Mouse (Mus musculus) heart, embryonic 11.5 days (tissue): ENCODE measurements around the gene Slbp. TPM values are rescaled to one million over a fixed set of nuclear protein-coding genes. Genes with fewer than 3 reads are reported as not detected.
A peak's percentile ranks its signal among the peaks of the same experiment; 100 is the strongest.

Experiments used
- ATAC-seq: fragments of 200-750 bp; cut with Nextera tagmentation; replicated peaks from 2 replicates; pipeline ENCODE4 v1.8.0; 2017; ENCODE audit warnings: moderate library complexity; ENCODE audit not compliant: insufficient number of reproducible peaks, low FRiP score, low TSS enrichment
- H3K27ac ChIP-seq: fragments of 300-500 bp; sonication (generic); 2 replicates; pipeline ENCODE4 v1.5.1; 2014; ENCODE audit warnings: mild to moderate bottlenecking, low read depth, low read length
- H3K27me3 ChIP-seq: fragments of 300-500 bp; sonication (generic); 2 replicates; pipeline ENCODE4 v1.6.1; 2014; ENCODE audit warnings: mild to moderate bottlenecking, low read length, mixed read lengths; ENCODE audit not compliant: control insufficient read depth, insufficient read depth
- H3K36me3 ChIP-seq: fragments of 300-500 bp; sonication (generic); 2 replicates; pipeline ENCODE4 v1.6.1; 2014; ENCODE audit warnings: mild to moderate bottlenecking, low read length, moderate library complexity, mixed read lengths; ENCODE audit not compliant: control insufficient read depth, insufficient read depth
- H3K4me1 ChIP-seq: fragments of 300-500 bp; sonication (generic); 2 replicates; pipeline ENCODE4 v1.6.1; 2014; ENCODE audit warnings: low read length; ENCODE audit not compliant: control insufficient read depth, insufficient read depth
- H3K4me2 ChIP-seq: fragments of 300-500 bp; sonication (generic); 2 replicates; pipeline ENCODE4 v1.6.1; 2014; ENCODE audit warnings: mild to moderate bottlenecking, moderate library complexity
- H3K4me3 ChIP-seq: fragments of 300-500 bp; sonication (generic); 2 replicates; pipeline ENCODE4 v1.5.1; 2014; ENCODE audit warnings: low read depth, low read length
- H3K9ac ChIP-seq: fragments of 300-500 bp; sonication (generic); 2 replicates; pipeline ENCODE4 v1.6.1; 2014; ENCODE audit warnings: mild to moderate bottlenecking, low read depth, low read length, moderate library complexity
- H3K9me3 ChIP-seq: fragments of 300-500 bp; sonication (generic); replicated peaks from 2 replicates; pipeline ENCODE4 v1.6.1; 2016; ENCODE audit warnings: low read length; ENCODE audit not compliant: control insufficient read depth
- WGBS: fragments of 180-500 bp; shearing (Covaris S2); extraction: QIAGEN DNeasy Blood & Tissue Kit; methylation state at CpG from one replicate; pipeline ENCODE4 v1.1.7; 2014; ENCODE audit not compliant: insufficient replicate concordance; 5-methylcytosine and 5-hydroxymethylcytosine counted together
- polyA plus RNA-seq: library from polyadenylated mRNA; unstranded; fragments of >200 nt; fragmentation: Nextera tagmentation; extraction: Ambion mirVana; gene quantifications from 2 replicates; pipeline ENCODE4 v1.2.1, GENCODE M21; 2014

The Slbp gene
- polyA plus RNA-seq, 1 experiment from 2014 or later: 162 TPM

DNA sequence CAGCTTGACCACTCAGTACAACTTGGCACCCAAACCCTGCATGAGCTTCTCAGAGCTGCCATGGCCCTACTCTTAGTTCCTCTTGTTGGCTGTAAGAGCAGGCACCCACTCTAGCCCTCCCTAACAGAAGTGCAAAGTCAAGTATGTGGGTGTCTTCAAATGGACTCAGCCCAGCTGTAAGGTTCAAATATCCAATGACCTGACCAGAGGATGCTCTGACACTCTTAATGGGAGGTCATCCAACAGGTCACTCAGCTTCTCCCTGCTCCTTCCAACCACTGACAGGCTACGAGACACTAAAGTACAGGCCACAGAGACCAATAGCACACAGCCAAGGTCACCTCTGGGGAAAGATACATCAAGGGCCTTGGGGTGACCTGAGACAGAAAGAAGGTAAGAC lies 43.1 kb downstream of the Slbp start:
- Histone ChIP-seq H3K4me2 (no peak overlapping the region), H3K36me3 (peaks cover 28% of the 10 kb centered on the region), H3K4me3 (no peak overlapping the region), H3K9ac (no peak overlapping the region), H3K9me3 (no peaks in the 10 kb centered on the region), H3K27me3 (no peaks in the 10 kb centered on the region), H3K27ac (no peak overlapping the region), H3K4me1 (no peaks in the 10 kb centered on the region)
- ATAC-seq: no peak
- WGBS: 86% methylated on average over 1 of the region's 1 CpGs

DNA sequence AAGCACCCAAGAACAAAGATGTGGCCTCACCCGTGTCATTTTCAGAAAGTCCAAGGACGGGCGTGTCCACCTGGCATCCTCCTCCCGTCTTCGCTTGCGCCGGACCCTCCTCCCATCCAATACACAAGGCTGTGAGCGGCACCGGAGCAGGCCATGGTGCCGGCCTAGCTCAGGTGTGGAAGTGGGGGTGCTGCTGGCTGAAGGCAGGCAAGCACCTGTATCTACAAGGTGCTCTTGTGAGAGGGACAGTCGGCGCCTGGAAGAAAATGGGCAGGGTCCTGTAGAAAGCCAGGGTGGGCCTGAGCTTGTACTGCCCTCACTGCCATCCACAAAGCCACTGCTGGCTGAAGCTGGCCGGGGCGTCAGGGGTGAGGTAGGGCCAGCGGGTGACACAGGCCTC lies 44.9 kb downstream of the Slbp start:
- 93% methylated on average over 15 of the region's 15 CpGs for WGBS
- no peak for ATAC-seq

GRCm38 (mm10) chr5:33606631-33607030 lies 45.7 kb downstream of the Slbp start:
- Histone ChIP-seq H3K9ac (no peak overlapping the region), H3K4me3 (no peak overlapping the region), H3K9me3 (no peaks in the 10 kb centered on the region), H3K4me1 (no peaks in the 10 kb centered on the region), H3K27ac (0 out of 2 replicates have a peak overlapping the region, but pooled peaks have one; percentile 22), H3K27me3 (no peaks in the 10 kb centered on the region), H3K36me3 (peaks cover 25% of the 10 kb centered on the region), H3K4me2 (no peak overlapping the region)
- no peak for ATAC-seq
- 78% methylated on average over 7 of the region's 7 CpGs for WGBS

More for the DNA sequence above, 44.9 kb downstream of the Slbp start:
- Histone ChIP-seq H3K4me3 (no peak overlapping the region), H3K27ac (no peak overlapping the region), H3K9me3 (no peaks in the 10 kb centered on the region), H3K36me3 (peaks cover 25% of the 10 kb centered on the region), H3K9ac (no peak overlapping the region), H3K4me1 (no peaks in the 10 kb centered on the region), H3K4me2 (no peak overlapping the region), H3K27me3 (no peaks in the 10 kb centered on the region)

DNA sequence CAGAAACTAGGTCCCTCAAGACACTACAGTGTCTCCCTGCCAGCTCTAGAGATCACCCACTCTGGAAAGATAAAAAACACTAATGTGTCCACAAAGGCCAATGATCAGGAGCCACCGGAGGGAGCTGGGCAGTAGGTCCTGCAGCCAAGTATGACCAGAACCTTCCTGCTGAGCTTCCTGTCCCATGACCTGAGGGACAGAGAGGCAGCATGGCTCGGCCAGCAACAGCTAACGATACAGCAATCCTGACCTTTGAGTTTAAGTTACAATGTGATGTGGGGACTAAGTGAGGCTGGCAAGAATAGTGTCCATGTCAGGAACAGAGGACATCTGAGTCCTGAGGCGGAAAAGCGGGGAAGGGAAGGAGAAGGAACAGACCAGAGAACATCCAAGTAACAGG lies 47.1 kb downstream of the Slbp start:
- H3K27me3 ChIP-seq: no peaks in the 10 kb centered on the region
- H3K4me2 ChIP-seq: no peak overlapping the region
- no peak overlapping the region for H3K4me3 ChIP-seq
- no peaks in the 10 kb centered on the region for H3K4me1 ChIP-seq
- no peak overlapping the region for H3K9ac ChIP-seq
- H3K36me3 ChIP-seq: peaks cover 25% of the 10 kb centered on the region
- no peak overlapping the region for H3K27ac ChIP-seq
- no peaks in the 10 kb centered on the region for H3K9me3 ChIP-seq
- 85% methylated on average over 5 of the region's 5 CpGs for WGBS
- ATAC-seq: no peak

DNA sequence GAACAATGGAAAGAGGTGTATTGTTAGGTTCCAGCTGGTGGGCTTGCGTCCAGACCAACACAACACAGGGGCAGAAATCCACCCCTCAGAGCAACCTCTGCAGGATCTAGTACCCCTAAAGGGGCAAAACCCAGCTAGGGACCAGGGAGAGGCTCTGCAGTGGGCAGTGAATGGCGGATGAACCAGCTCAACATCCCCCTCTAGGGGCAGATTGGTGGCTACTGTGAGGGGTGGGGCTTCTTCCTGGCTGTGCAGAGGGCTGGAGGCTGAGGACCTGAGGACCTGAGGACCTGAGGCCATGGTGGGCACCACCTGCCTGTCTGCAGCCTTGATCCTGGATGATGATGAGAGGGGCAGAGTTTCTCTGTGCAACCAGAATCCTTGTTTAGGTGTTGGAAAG lies 58.8 kb downstream of the Slbp start:
- Histone ChIP-seq H3K27ac (no peak overlapping the region), H3K36me3 (no peaks in the 10 kb centered on the region), H3K27me3 (peaks cover 2% of the 10 kb centered on the region; the same call in 1 of the 2 replicates), H3K9me3 (no peaks in the 10 kb centered on the region), H3K4me3 (no peak overlapping the region), H3K9ac (no peak overlapping the region), H3K4me1 (no peaks in the 10 kb centered on the region), H3K4me2 (no peak overlapping the region)
- WGBS: 33% methylated on average over 2 of the region's 2 CpGs
- no peak for ATAC-seq

DNA sequence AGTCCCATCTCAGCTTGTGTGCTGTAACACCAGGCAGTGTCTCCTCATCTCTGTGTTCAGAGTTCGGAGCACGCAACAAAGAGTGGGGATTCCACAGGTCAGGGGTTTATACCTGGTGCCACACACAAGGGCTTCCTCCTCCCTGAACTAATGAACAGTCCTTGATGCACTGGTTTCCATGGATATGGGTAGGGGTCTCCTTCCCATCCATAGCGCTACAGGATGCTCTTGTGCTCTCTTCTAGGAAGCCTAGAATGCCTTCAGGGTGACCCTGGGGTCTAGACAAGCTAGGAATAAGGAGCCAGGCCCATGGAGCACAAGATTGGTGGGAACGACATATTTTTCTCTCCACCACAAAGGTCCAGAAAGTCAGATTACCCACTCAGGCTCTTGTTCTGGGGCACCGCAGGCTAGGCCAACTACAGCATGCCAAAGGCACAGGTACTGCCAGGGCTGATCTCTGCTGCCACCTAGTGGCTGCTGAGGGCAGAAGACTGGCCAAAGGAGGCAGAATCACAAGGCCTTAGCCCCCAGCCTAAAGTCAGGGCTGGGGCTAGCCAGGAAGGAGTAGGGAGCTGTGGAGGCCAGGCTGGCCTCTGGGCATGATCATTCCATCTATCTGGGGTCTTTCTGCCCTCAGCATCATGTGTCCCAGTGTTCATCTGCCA lies 63.0 kb downstream of the Slbp start:
- Histone ChIP-seq H3K9ac (no peak overlapping the region), H3K4me2 (no peak overlapping the region), H3K4me3 (no peak overlapping the region), H3K9me3 (no peaks in the 10 kb centered on the region), H3K27ac (no peak overlapping the region), H3K27me3 (peaks cover 6% of the 10 kb centered on the region), H3K36me3 (no peaks in the 10 kb centered on the region), H3K4me1 (no peaks in the 10 kb centered on the region)
- 68% methylated on average over 5 of the region's 5 CpGs for WGBS
- no peak for ATAC-seq

GRCm38 (mm10) chr5:33588066-33588465 lies 64.3 kb downstream of the Slbp start:
- H3K4me2 ChIP-seq: no peak overlapping the region
- H3K4me1 ChIP-seq: no peaks in the 10 kb centered on the region; the same call in 1 of the 2 replicates
- H3K27me3 ChIP-seq: peaks cover 6% of the 10 kb centered on the region
- H3K9ac ChIP-seq: no peak overlapping the region
- WGBS: 67% methylated on average over 3 of the region's 3 CpGs
- no peak overlapping the region for H3K27ac ChIP-seq
- no peaks in the 10 kb centered on the region for H3K9me3 ChIP-seq
- no peak overlapping the region for H3K4me3 ChIP-seq
- no peak for ATAC-seq
- no peaks in the 10 kb centered on the region for H3K36me3 ChIP-seq

- no peak overlapping the region for H3K4me3 ChIP-seq
- no peaks in the 10 kb centered on the region for H3K36me3 ChIP-seq
- H3K9me3 ChIP-seq: no peaks in the 10 kb centered on the region
- no peak overlapping the region for H3K9ac ChIP-seq
- no peaks in the 10 kb centered on the region; the same call in 1 of the 2 replicates for H3K4me1 ChIP-seq
- no peak overlapping the region for H3K4me2 ChIP-seq
- WGBS: 77% methylated on average over 18 of the region's 18 CpGs
- H3K27ac ChIP-seq: no peak overlapping the region
- no peak for ATAC-seq
- peaks cover 6% of the 10 kb centered on the region for H3K27me3 ChIP-seq
Observed at GRCm38 (mm10) chr5:33587498-33588058, 64.8 kb downstream of the Slbp start.
